Mouse (Mus musculus): Measurements from ENCODE around the gene Cntnap1. TPM values are rescaled to one million over a fixed set of nuclear protein-coding genes. Genes with fewer than 3 reads are reported as not detected.
A peak's percentile ranks its signal among the peaks of the same experiment; 100 is the strongest.

The Cntnap1 gene
- polyA plus RNA-seq, 1 experiment from 2014 or later = 0.97 TPM

- no peaks in the 10 kb centered on the region for H3K9me3 ChIP-seq (replicated peaks)
- no peak for ATAC-seq (ENCODE audit: low FRiP score)
- H3K4me1 ChIP-seq = peaks cover 14% of the 10 kb centered on the region
- H3K36me3 ChIP-seq = no peaks in the 10 kb centered on the region
- peaks cover 4% of the 10 kb centered on the region for H3K27me3 ChIP-seq
- WGBS = 89% methylated on average over 12 of the region's 12 CpGs
- H3K4me3 ChIP-seq = no peak overlapping the region
- no peak overlapping the region for H3K27ac ChIP-seq
- no peak overlapping the region for H3K4me2 ChIP-seq (replicated peaks)
- no peak overlapping the region for H3K9ac ChIP-seq
Observed at GRCm38 (mm10) chr11:101184984-101185383, 14.7 kb downstream of the Cntnap1 start.

- Histone ChIP-seq H3K4me1 (peaks cover 19% of the 10 kb centered on the region), H3K9ac (no peak overlapping the region), H3K9me3 (replicated peaks) (no peaks in the 10 kb centered on the region), H3K36me3 (no peaks in the 10 kb centered on the region), H3K27ac (no peak overlapping the region), H3K4me2 (replicated peaks) (no peak overlapping the region), H3K4me3 (no peak overlapping the region), H3K27me3 (peaks cover 2% of the 10 kb centered on the region)
- WGBS = 88% methylated on average over 4 of the region's 4 CpGs
- no peak for ATAC-seq (ENCODE audit: low FRiP score)
Observed at GRCm38 (mm10) chr11:101185441-101185840, 15.1 kb downstream of the Cntnap1 start.

GRCm38 (mm10) chr11:101186526-101187247, 16.4 kb downstream of the Cntnap1 start:
- H3K27ac ChIP-seq = no peak overlapping the region
- 86% methylated on average over 27 of the region's 27 CpGs for WGBS
- H3K27me3 ChIP-seq = no peaks in the 10 kb centered on the region; the same call in 1 of the 2 replicates
- H3K4me3 ChIP-seq = no peak overlapping the region
- H3K36me3 ChIP-seq = no peaks in the 10 kb centered on the region
- no peak for ATAC-seq (ENCODE audit: low FRiP score)
- H3K9me3 ChIP-seq (replicated peaks) = no peaks in the 10 kb centered on the region
- H3K9ac ChIP-seq = no peak overlapping the region
- peaks cover 25% of the 10 kb centered on the region for H3K4me1 ChIP-seq
- H3K4me2 ChIP-seq (replicated peaks) = no peak overlapping the region

- Histone ChIP-seq H3K4me1 (peaks cover 25% of the 10 kb centered on the region), H3K27me3 (no peaks in the 10 kb centered on the region; the same call in 1 of the 2 replicates), H3K27ac (no peak overlapping the region), H3K36me3 (0 out of 2 replicates have a peak, but pooled peaks cover 3% of the 10 kb centered on the region), H3K4me3 (no peak overlapping the region), H3K9ac (no peak overlapping the region), H3K9me3 (replicated peaks) (no peaks in the 10 kb centered on the region), H3K4me2 (replicated peaks) (no peak overlapping the region)
- 97% methylated on average over 5 of the region's 5 CpGs for WGBS
- ATAC-seq (ENCODE audit: low FRiP score) = no peak
Observed at GRCm38 (mm10) chr11:101187541-101187940, 17.2 kb downstream of the Cntnap1 start.

DNA sequence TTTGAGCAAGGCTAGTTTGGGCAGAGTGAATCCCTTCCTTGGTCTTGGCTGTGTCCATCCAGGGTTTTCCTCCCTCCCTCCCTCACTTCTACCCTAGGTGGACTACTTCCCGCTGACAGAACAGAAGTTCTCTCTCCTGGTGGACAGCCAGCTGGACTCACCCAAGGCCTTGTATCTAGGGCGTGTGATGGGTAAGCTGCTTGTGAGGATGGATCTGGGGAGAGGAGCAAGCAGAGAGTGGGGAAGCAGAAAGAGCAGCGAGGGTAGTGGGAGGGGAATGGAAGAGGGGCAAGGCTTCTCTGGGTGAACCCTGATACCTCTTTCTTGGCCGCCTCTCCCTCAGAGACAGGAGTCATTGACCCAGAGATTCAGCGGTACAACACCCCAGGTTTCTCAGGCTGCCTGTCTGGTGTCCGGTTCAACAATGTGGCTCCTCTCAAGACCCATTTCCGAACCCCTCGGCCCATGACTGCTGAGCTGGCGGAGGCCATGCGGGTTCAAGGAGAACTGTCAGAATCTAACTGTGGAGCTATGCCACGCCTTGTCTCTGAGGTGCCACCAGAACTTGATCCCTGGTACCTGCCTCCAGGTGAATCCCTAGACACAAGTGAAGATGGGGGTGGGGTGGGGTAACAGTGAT, 18.0 kb downstream of the Cntnap1 start:
- no peaks in the 10 kb centered on the region for H3K9me3 ChIP-seq (replicated peaks)
- ATAC-seq (ENCODE audit: low FRiP score) = no peak
- H3K9ac ChIP-seq = no peak overlapping the region
- 0 out of 2 replicates have a peak, but pooled peaks cover 6% of the 10 kb centered on the region for H3K36me3 ChIP-seq
- 85% methylated on average over 11 of the region's 11 CpGs for WGBS
- no peak overlapping the region for H3K4me2 ChIP-seq (replicated peaks)
- peaks cover 25% of the 10 kb centered on the region for H3K4me1 ChIP-seq
- H3K27me3 ChIP-seq = no peaks in the 10 kb centered on the region
- H3K4me3 ChIP-seq = no peak overlapping the region
- no peak overlapping the region for H3K27ac ChIP-seq

DNA sequence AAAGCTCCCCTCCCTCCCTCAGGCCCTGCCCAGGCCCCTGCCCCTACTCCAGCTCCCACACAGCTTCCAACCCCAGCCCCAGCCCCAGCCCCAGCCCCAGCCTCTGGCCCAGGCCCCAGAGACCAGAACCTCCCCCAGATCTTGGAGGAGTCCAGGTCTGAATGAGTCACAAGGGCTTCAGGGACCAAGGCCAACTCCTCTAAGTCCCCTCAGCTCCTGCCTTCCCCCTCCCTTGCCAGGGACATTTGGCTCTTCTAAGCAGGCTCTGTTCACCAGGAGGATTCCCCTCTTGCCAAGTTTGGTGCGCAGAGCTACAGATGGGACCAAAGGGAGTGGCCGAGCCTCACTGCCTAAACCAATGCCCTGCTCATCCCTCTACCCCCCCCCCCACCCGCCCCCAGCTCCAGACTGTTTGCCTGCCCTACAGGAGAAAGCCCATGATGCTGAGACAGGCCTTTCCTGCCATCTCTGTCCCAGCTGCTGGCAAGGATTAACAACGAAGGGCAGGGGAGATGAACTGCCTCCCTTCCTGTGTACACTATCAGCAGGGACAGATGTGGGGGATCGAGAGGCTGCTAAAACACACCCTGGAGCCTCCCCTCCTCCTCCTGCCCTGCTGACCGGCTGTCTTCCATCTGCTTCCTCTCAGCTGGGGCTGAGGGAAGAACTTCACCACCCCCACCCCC, 19.3 kb downstream of the Cntnap1 start:
- 0 out of 2 replicates have a peak, but pooled peaks cover 9% of the 10 kb centered on the region for H3K36me3 ChIP-seq
- H3K9ac ChIP-seq = peak overlapping the region; percentile 32
- no peak overlapping the region for H3K4me3 ChIP-seq
- H3K4me2 ChIP-seq (replicated peaks) = no peak overlapping the region
- H3K9me3 ChIP-seq (replicated peaks) = no peaks in the 10 kb centered on the region
- peak overlapping the region; percentile 82 for H3K27ac ChIP-seq
- 13% methylated on average over 6 of the region's 6 CpGs for WGBS
- ATAC-seq (ENCODE audit: low FRiP score) = peak; percentile 69
- peaks cover 25% of the 10 kb centered on the region for H3K4me1 ChIP-seq
- no peaks in the 10 kb centered on the region for H3K27me3 ChIP-seq

GRCm38 (mm10) chr11:101190181-101190912, 20.0 kb downstream of the Cntnap1 start:
- peak; percentile 20; the same call in 1 of the 2 replicates for ATAC-seq (ENCODE audit: low FRiP score)
- 0 out of 2 replicates have a peak, but pooled peaks cover 11% of the 10 kb centered on the region for H3K36me3 ChIP-seq

DNA sequence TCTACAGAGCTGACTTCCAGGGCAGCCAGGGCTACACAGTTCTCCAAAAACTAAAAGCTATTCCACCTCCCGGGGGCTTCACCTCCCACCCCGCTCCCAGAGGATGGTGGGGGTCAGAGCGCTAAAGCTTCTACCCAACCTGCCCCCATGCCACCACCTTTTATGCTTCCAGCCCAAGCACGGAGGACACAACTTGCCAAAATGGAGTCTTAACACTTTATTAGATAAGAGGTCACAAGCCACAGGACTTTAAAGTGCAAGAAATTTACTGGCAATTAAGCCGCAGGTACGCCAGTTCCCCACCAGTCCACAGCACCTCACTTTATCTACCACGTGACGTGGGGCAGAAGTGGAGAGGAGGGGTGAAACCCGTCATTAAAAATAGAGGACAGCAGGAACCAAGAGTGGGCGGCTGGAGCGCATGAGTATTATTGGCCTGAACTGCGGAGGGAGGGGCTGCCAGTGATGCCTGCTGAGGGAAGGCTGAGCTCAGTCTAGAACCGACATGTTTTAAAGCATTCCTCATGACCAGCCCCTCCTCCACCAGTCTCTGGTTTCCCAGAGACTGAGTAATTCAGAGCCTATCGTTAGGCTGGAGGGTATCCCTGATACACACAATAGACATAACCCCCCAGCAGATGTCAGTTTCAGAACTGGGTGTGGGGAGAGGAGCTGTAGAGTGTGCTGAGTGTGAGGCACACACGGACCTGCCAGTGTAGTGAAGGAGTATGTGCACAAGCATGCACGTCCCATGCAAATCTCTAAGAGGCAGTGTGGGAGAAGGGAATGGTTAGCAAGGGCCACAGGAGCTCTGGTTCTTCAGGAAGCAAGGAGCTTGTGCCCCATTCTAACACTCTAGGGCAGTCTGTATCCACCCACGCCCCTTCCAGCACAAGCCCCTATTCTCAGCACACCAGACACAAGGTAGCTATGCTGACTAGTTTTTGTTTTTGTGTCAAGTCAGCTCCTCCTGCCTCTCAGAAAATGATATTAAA, 20.9 kb downstream of the Cntnap1 start:
- Histone ChIP-seq H3K36me3 (0 out of 2 replicates have a peak, but pooled peaks cover 11% of the 10 kb centered on the region), H3K27me3 (no peaks in the 10 kb centered on the region), H3K4me1 (peaks cover 25% of the 10 kb centered on the region), H3K4me3 (no peak overlapping the region), H3K9me3 (replicated peaks) (no peaks in the 10 kb centered on the region), H3K27ac (peak overlapping the region; percentile 82; the same call in 1 of the 2 replicates), H3K9ac (no peak overlapping the region), H3K4me2 (replicated peaks) (no peak overlapping the region)
- ATAC-seq (ENCODE audit: low FRiP score) = no peak
- 48% methylated on average over 17 of the region's 17 CpGs for WGBS

More at GRCm38 (mm10) chr11:101190181-101190912, 20.0 kb downstream of the Cntnap1 start:
- Histone ChIP-seq H3K9me3 (replicated peaks) (no peaks in the 10 kb centered on the region), H3K9ac (peak overlapping the region; percentile 32), H3K27ac (peak overlapping the region; percentile 82), H3K4me2 (replicated peaks) (no peak overlapping the region), H3K4me1 (peaks cover 25% of the 10 kb centered on the region), H3K4me3 (no peak overlapping the region), H3K27me3 (no peaks in the 10 kb centered on the region)
- WGBS = 30% methylated on average over 8 of the region's 8 CpGs

DNA sequence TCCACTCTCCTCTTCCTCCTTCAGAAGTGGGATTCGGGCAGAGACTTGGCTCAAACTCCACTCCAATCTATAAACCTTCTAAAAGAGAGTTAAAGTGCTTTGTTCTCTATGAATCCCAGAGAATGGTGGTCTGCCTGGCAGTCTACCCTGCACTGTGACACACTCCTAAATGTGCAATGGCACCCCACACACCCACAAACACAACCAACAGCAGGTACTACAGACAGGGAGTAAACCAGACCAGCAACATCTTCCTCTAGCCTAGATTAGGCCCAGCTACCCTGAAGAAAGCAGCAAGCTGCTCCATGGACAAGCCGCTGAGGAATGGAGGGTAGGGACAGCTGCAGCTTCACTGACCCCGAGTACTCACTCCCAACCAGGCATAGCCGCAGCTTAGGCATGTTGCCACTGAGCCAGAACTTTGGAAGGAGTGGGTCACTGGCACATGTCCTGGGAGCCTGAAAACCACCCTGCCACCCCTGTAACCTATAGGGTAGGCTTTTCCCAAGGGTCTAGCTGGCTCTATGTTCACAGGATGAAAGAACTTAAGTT, 21.7 kb downstream of the Cntnap1 start:
- no peak overlapping the region for H3K4me3 ChIP-seq
- WGBS = 87% methylated on average over 4 of the region's 4 CpGs
- H3K9me3 ChIP-seq (replicated peaks) = no peaks in the 10 kb centered on the region
- H3K27me3 ChIP-seq = no peaks in the 10 kb centered on the region
- no peak overlapping the region for H3K4me2 ChIP-seq (replicated peaks)
- no peak overlapping the region for H3K27ac ChIP-seq
- H3K36me3 ChIP-seq = 0 out of 2 replicates have a peak, but pooled peaks cover 11% of the 10 kb centered on the region
- H3K9ac ChIP-seq = no peak overlapping the region
- no peak for ATAC-seq (ENCODE audit: low FRiP score)
- H3K4me1 ChIP-seq = peaks cover 25% of the 10 kb centered on the region

DNA sequence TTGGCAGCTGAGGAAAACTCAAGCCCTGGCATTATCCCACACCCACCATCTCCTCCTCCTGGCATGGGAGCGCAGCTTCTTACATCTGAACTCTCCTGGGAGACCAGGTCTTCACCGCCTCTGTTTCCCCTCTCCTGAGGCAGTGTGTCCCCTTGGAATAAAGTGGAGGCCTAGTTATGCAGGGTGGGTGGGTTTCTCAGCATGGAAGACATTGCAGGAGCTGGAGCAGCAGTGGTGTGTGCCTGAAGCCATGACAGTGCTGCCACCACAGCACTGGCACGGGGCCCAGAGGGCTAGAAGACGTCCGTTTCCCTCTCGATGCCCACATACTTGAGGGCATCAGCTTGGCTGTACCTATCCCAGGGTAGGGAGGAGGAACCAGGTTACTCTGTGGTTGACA, 22.3 kb downstream of the Cntnap1 start:
- Histone ChIP-seq H3K36me3 (peaks cover 15% of the 10 kb centered on the region; the same call in 1 of the 2 replicates), H3K4me3 (no peak overlapping the region), H3K9ac (no peak overlapping the region), H3K27me3 (no peaks in the 10 kb centered on the region), H3K4me1 (peaks cover 25% of the 10 kb centered on the region), H3K27ac (no peak overlapping the region), H3K4me2 (replicated peaks) (no peak overlapping the region), H3K9me3 (replicated peaks) (no peaks in the 10 kb centered on the region)
- WGBS = 96% methylated on average over 6 of the region's 6 CpGs
- ATAC-seq (ENCODE audit: low FRiP score) = no peak

DNA sequence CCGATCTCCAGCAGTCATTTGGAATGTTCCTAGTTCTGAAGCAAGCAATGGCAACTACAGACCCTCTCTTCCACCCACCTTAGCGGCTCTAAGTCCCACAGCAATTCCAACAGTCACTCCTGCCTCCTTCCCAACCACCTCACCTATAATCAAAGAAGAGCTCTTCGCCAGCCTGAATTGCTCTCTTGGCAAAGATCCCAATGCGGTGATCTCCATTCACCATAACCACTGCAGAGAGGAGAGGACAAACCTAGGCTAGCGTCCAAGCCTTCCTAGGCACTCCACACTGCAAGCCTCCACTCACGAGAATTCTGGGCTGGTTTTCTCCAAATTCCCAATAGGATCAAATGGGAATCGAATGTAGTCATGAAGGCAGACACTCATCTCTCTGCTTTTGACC, 22.8 kb downstream of the Cntnap1 start:
- Histone ChIP-seq H3K36me3 (peaks cover 19% of the 10 kb centered on the region; the same call in 1 of the 2 replicates), H3K27me3 (no peaks in the 10 kb centered on the region), H3K9me3 (replicated peaks) (no peaks in the 10 kb centered on the region), H3K4me3 (no peak overlapping the region), H3K9ac (no peak overlapping the region), H3K4me2 (replicated peaks) (no peak overlapping the region), H3K4me1 (peaks cover 25% of the 10 kb centered on the region), H3K27ac (no peak overlapping the region)
- WGBS = 93% methylated on average over 7 of the region's 7 CpGs
- no peak for ATAC-seq (ENCODE audit: low FRiP score)

Data from hindbrain, embryonic 12.5 days (tissue).